Mouse (Mus musculus) activated CD4-positive, CD25-positive, alpha-beta regulatory T cell (primary cell): Measurements from ENCODE around the gene Cnn3. TPM values are rescaled to one million over a fixed set of nuclear protein-coding genes. Genes with fewer than 3 reads are reported as not detected.

Source experiments
- polyA plus RNA-seq, 2 experiments: library from polyadenylated mRNA; unstranded; fragments of 100-300 nt; shearing (Covaris generic); gene quantifications; one replicate each; pipeline ENCODE4 v1.2.1; 2017

Cnn3 gene
- 10 to 100 TPM in 1 of 2 experiments, 1 to 10 TPM in 1; 7.6 to 29.8 TPM for polyA plus RNA-seq

DNA sequence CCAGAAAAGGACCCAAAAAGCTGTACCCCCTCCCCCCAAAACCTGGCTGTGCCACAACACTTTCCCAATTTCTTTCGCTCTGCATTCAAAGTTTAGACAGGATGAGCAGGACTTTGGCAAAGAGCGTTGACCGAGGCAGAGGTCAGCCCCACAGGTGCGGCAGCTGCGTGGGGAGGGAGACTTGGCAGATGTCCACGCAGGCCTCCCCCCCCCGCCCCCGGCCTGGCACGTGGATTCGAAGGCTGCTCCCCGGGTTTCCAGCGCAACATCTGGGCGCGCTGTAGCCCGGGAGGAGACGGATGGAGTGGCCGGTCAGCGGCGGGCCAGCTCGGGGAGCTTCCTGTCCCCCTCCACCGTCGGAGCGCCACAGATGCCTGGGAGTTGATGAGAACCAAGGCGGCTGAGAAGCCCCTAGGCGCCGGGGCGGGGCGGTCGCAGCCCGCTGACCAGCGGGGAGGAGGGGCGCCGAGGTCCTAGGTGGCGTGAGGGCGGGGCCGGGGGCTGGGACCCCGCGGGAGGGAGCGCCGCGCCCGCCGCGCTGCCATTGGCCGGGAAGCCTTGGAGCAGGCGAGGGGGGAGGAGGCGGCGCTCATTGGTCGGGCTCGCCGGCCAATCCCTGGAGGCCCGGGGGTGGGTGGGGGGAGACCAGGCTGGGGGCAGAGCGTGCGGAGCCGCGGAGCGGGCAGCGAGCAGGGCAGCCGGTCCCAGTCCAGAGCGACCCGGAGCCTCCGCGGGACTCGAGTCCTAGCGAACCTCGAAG lies at the start of gene Cnn3:
Gene Cnn3 (plus strand): TSS at position 637 of the 760 bp plus-strand sequence.

Other genes starting within 250 kb of the Cnn3 start
- under 1 TPM; 0.26 to 0.96 TPM for gene Tmem56, start 143.4 kb upstream of the Cnn3 start, polyA plus RNA-seq
- gene Alg14, start 134.7 kb upstream of the Cnn3 start, polyA plus RNA-seq = 10 to 100 TPM; 13.5 to 19.7 TPM
- under 1 TPM in 1 of 2 experiments, not detected in 1; 0.16 TPM for gene Slc44a3, start 105.9 kb downstream of the Cnn3 start, polyA plus RNA-seq
- gene 4930432M17Rik, start 244.3 kb downstream of the Cnn3 start, polyA plus RNA-seq = not detected